In the genomic region with DNA sequence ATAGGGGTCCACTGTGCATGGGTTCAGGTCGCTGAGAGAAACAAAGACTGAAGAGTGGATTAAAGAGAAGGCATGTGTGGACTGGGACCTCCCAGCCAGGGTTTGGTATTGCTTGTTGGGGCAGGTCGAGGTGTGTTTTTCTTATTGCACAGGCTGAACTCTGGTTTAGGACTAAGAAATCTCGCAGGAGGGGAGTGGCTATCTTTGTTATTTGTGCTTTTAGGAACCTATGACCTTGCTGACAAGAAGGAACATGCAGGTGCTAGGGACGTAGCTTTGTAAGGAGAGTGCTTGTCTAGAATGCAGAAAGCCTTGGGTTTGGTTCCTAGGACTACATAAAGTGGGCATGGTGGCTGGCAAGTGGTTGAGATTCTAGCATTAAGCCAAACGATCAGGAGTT, we compare ENCODE assay signal across 21 mouse cellular contexts. TPM values are rescaled to one million over a fixed set of nuclear protein-coding genes. Genes with fewer than 3 reads are reported as not detected.
DNase-seq lines count a peak whose midpoint lies in the region; ATAC-seq and TF ChIP-seq lines count a peak whose summit lies in the region.
"Had no signal": no experiment of that assay in that cellular context is flagged by ENCODE, and none has a peak within 500 bp of the region (broad histone marks: within the 10 kb centered on the region; RNA-seq: fewer than 3 reads in every experiment).

No protein-coding gene starts in this region.

- H3K27me3 ChIP-seq in embryonic facial prominence, embryonic 14.5 days (replicated peaks; ENCODE audit: control insufficient read depth, insufficient read depth, low read length): peaks cover 11% of the 10 kb centered on the region; the same call in 1 of the 2 replicates
- no peaks in the 10 kb centered on the region for H3K27me3 ChIP-seq in intestine, postnatal 0 days (replicated peaks; ENCODE audit: control insufficient read depth, insufficient read depth, low read length)
- H3K27me3 ChIP-seq in thymus, adult 2 months (ENCODE audit: control insufficient read depth, insufficient read depth, low read length): no peaks in the 10 kb centered on the region
- H3K27me3 ChIP-seq: heart, embryonic 13.5 days; hindbrain, embryonic 13.5 days; midbrain, embryonic 12.5 days; stomach, embryonic 15.5 days had no signal

- H3K9ac ChIP-seq in embryonic facial prominence, embryonic 14.5 days (ENCODE audit: low read depth, low read length): no peak overlapping the region
- H3K9ac ChIP-seq in intestine, postnatal 0 days (ENCODE audit: low read depth, low read length): no peak overlapping the region
- H3K9ac ChIP-seq: forebrain, postnatal 0 days; heart, embryonic 13.5 days; hindbrain, embryonic 13.5 days; liver, postnatal 0 days; midbrain, embryonic 12.5 days; neural tube, embryonic 13.5 days; stomach, embryonic 15.5 days had no signal

- H3K4me1 ChIP-seq in embryonic facial prominence, embryonic 14.5 days (ENCODE audit: control insufficient read depth, insufficient read depth, low read length): no peaks in the 10 kb centered on the region
- H3K4me1 ChIP-seq in intestine, postnatal 0 days (replicated peaks; ENCODE audit: control insufficient read depth, insufficient read depth, low read length): no peaks in the 10 kb centered on the region
- no peaks in the 10 kb centered on the region for H3K4me1 ChIP-seq in thymus, adult 2 months (replicated peaks; ENCODE audit: control insufficient read depth, insufficient read depth, low read length)
- H3K4me1 ChIP-seq: heart, embryonic 13.5 days; hindbrain, embryonic 13.5 days; midbrain, embryonic 12.5 days; neural tube, embryonic 13.5 days; stomach, embryonic 15.5 days had no signal

- H3K4me3 ChIP-seq in embryonic facial prominence, embryonic 14.5 days (ENCODE audit: low read depth, low read length): no peak overlapping the region
- no peak overlapping the region for H3K4me3 ChIP-seq in intestine, postnatal 0 days (ENCODE audit: low read depth, low read length)
- H3K4me3 ChIP-seq in thymus, adult 2 months (ENCODE audit: control insufficient read depth, insufficient read depth, low read length): no peak overlapping the region
- H3K4me3 ChIP-seq: heart, embryonic 13.5 days; hindbrain, embryonic 13.5 days; midbrain, embryonic 12.5 days; neural tube, embryonic 13.5 days; stomach, embryonic 15.5 days had no signal

- peak overlapping the region; percentile 52; the same call in 1 of the 2 replicates for H3K27ac ChIP-seq in embryonic facial prominence, embryonic 14.5 days (replicated peaks; ENCODE audit: low read depth, low read length)
- peak overlapping the region; percentile 50; the same call in 1 of the 2 replicates for H3K27ac ChIP-seq in intestine, postnatal 0 days (ENCODE audit: low read depth, low read length)
- H3K27ac ChIP-seq in thymus, adult 2 months (ENCODE audit: control insufficient read depth, insufficient read depth, low read length): no peak overlapping the region
- H3K27ac ChIP-seq: heart, embryonic 13.5 days; hindbrain, embryonic 13.5 days; midbrain, embryonic 12.5 days; neural tube, embryonic 13.5 days; stomach, embryonic 15.5 days had no signal

- ATAC-seq in embryonic facial prominence, embryonic 14.5 days (ENCODE audit: low read depth): no peak
- peak; percentile 39 for ATAC-seq in intestine, postnatal 0 days
- ATAC-seq: forebrain, postnatal 0 days; inflammation-experienced regulatory T-cells, adult 6 months; liver, postnatal 0 days had no signal

- H3K4me2 ChIP-seq in embryonic facial prominence, embryonic 14.5 days (ENCODE audit: low read depth, low read length): no peak overlapping the region
- H3K4me2 ChIP-seq in intestine, postnatal 0 days (replicated peaks; ENCODE audit: low read depth): no peak overlapping the region
- H3K4me2 ChIP-seq: heart, embryonic 13.5 days; hindbrain, embryonic 13.5 days; midbrain, embryonic 12.5 days; neural tube, embryonic 13.5 days; stomach, embryonic 15.5 days had no signal

- H3K36me3 ChIP-seq in embryonic facial prominence, embryonic 14.5 days (ENCODE audit: control insufficient read depth, insufficient read depth, low read length): no peaks in the 10 kb centered on the region
- H3K36me3 ChIP-seq in intestine, postnatal 0 days (ENCODE audit: control insufficient read depth, insufficient read depth): no peaks in the 10 kb centered on the region
- H3K36me3 ChIP-seq in thymus, adult 2 months (ENCODE audit: control insufficient read depth, insufficient read depth, low read length): no peaks in the 10 kb centered on the region
- H3K36me3 ChIP-seq: heart, embryonic 13.5 days; hindbrain, embryonic 13.5 days; midbrain, embryonic 12.5 days; neural tube, embryonic 13.5 days; stomach, embryonic 15.5 days had no signal

- TF ChIP-seq POLR2A in thymus, adult 2 months (IDR thresholded peaks at IDR 0.05; ENCODE audit: control insufficient read depth, extremely low read depth, insufficient read depth, low read length, poor library complexity): no peak

- 44% methylated on average over 5 of the region's 5 CpGs for WGBS in embryonic facial prominence, embryonic 14.5 days
- 50% methylated on average over 5 of the region's 5 CpGs for WGBS in intestine, postnatal 0 days
- 83% methylated on average over 5 of the region's 5 CpGs for WGBS in thymus, adult 2 months

- no peaks in the 10 kb centered on the region for H3K9me3 ChIP-seq in embryonic facial prominence, embryonic 14.5 days (ENCODE audit: control insufficient read depth, low read length)
- H3K9me3 ChIP-seq in intestine, postnatal 0 days (ENCODE audit: control insufficient read depth): no peaks in the 10 kb centered on the region
- H3K9me3 ChIP-seq: heart, embryonic 13.5 days; hindbrain, embryonic 13.5 days; midbrain, embryonic 12.5 days; neural tube, embryonic 13.5 days; stomach, embryonic 15.5 days had no signal

- peak; percentile 8 to 15 for DNase-seq in urinary bladder, postnatal 36 days (ENCODE audit: low spot score in 2 of 2)
- DNase-seq in urinary bladder, postnatal 25 days (ENCODE audit: low spot score): no peak
- no peak for DNase-seq in embryonic facial prominence, embryonic 14.5 days (ENCODE audit: low spot score)
- no peak for DNase-seq in gastrocnemius, adult 8-10 months (ENCODE audit: low spot score in 2 of 2)
- DNase-seq in layer of hippocampus, postnatal 10 days (ENCODE audit: low spot score in 2 of 2): no peak
- no peak for DNase-seq in thymus, adult 2 months
- DNase-seq: adrenal gland, adult 8-10 months; cerebellum, adult 9-10 months; forebrain, postnatal 0 days; liver, postnatal 0 days; lung, postnatal 10 days had no signal

- TF ChIP-seq CTCF in intestine, postnatal 0 days (IDR thresholded peaks at IDR 0.05; ENCODE audit: low read depth): no peak
- TF ChIP-seq CTCF in thymus, adult 2 months (IDR thresholded peaks at IDR 0.05; ENCODE audit: borderline replicate concordance, control insufficient read depth, extremely low read depth, insufficient read depth, low read length, poor library complexity): no peak

RNA-seq across cellular contexts. Expression of a gene that starts 20.1 kb away (rescaled TPM):
- 78.4 and 96.3 TPM in 2 replicates for polyA plus RNA-seq in embryonic facial prominence, embryonic 14.5 days (2014; fragmentation: Nextera tagmentation; extraction: Ambion mirVana)
- polyA plus RNA-seq in intestine, postnatal 0 days (2015; fragmentation: Nextera tagmentation; extraction: Ambion mirVana): 0.83 and 0.97 TPM in 2 replicates
- total RNA-seq in gastrocnemius, adult 8-10 months (2022): under 1 TPM in 3 of 4 experiments, not detected in 1; 0.16 to 0.52 (median 0.34) TPM
- total RNA-seq in layer of hippocampus, postnatal 10 days (2021): 1 to 10 TPM; 4.1 to 4.3 TPM
- 0.11 TPM in 1 of 2 replicates, not detected in the other for polyA plus RNA-seq in thymus, adult 2 months (2012; rRNA removed)
- total RNA-seq: common myeloid progenitor, adult 5-6 weeks; megakaryocyte progenitor cell, adult 5-6 weeks had no signal
- polyA plus RNA-seq: inflammation-experienced regulatory T-cells, adult 6 months; liver, adult 2 months had no signal

RNA-seq across cellular contexts. Expression of a gene that starts 47.0 kb away (rescaled TPM):
- polyA plus RNA-seq in embryonic facial prominence, embryonic 14.5 days (2014; fragmentation: Nextera tagmentation; extraction: Ambion mirVana): 4.8 and 7.1 TPM in 2 replicates
- polyA plus RNA-seq in intestine, postnatal 0 days (2015; fragmentation: Nextera tagmentation; extraction: Ambion mirVana): 3.1 and 3.5 TPM in 2 replicates
- total RNA-seq in gastrocnemius, adult 8-10 months (2022): 1 to 10 TPM; 1.7 to 3.8 (median 3.5) TPM
- total RNA-seq in layer of hippocampus, postnatal 10 days (2021): 1 to 10 TPM; 2.1 to 2.4 TPM
- 2.0 and 2.7 TPM in 2 replicates for polyA plus RNA-seq in thymus, adult 2 months (2012; rRNA removed)

Comparison
In these comparisons a context has a peak if more than half of its experiments do, and no peak if none do; other contexts are left out.
1. DNase-seq: peak in urinary bladder, postnatal 36 days (2 of 2); none in urinary bladder, postnatal 25 days (single experiment), embryonic facial prominence, embryonic 14.5 days (single experiment), gastrocnemius, adult 8-10 months (0 of 2), layer of hippocampus, postnatal 10 days (0 of 2) and thymus, adult 2 months (single experiment).
2. RNA of a gene that starts 20.1 kb away (polyA plus RNA-seq): 78.4 to 96.3 TPM in embryonic facial prominence, embryonic 14.5 days; 0.83 to 0.97 TPM in intestine, postnatal 0 days and 0.11 TPM in thymus, adult 2 months; every median in the first group is over 10 times any median in the second.